In the genomic region with DNA sequence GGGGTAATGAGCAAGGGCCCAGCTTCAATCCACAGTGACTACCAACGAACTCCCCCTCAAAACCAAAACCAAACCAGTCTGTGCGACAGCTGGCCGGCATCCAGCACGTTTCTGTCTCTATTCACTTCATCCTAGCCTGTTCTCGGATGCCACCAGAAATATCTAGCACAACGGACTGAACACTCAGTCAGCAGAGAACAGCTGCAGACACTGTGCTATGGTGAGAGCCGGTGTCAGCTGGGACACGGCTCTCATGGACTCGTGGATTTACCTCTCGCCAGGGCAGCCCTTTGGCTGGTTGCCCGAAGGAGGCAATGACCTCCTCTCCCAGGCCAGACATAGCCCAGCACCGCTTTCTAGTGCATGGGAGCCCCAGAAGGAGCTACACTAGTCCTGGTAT, we compare ENCODE assay signal across 9 mouse cellular contexts.
DNase-seq lines count a peak whose midpoint lies in the region; ATAC-seq lines count a peak whose summit lies in the region.
"Had no signal": no experiment of that assay in that cellular context is flagged by ENCODE, and none has a peak within 500 bp of the region (broad histone marks: within the 10 kb centered on the region; RNA-seq: fewer than 3 reads in every experiment).

No protein-coding gene starts in this region.

- no peak overlapping the region for H3K4me3 ChIP-seq in heart, embryonic 14.5 days (ENCODE audit: control insufficient read depth in 1 of 2, insufficient read depth in 1 of 2, low read depth in 1 of 2, low read length in 2 of 2)
- no peak overlapping the region for H3K4me3 ChIP-seq in hindbrain, embryonic 11.5 days (ENCODE audit: low read depth, low read length)
- H3K4me3 ChIP-seq: neural tube, embryonic 13.5 days had no signal

- no peaks in the 10 kb centered on the region for H3K27me3 ChIP-seq in heart, embryonic 14.5 days (ENCODE audit: control insufficient read depth, insufficient read depth, low read length)
- no peaks in the 10 kb centered on the region for H3K27me3 ChIP-seq in hindbrain, embryonic 11.5 days (ENCODE audit: control insufficient read depth, insufficient read depth, low read length)
- H3K27me3 ChIP-seq: neural tube, embryonic 13.5 days had no signal

- WGBS in heart, embryonic 14.5 days, result 22% methylated on average over 12 of the region's 12 CpGs
- 87% methylated on average over 12 of the region's 12 CpGs for WGBS in hindbrain, embryonic 11.5 days

- H3K9me3 ChIP-seq in heart, embryonic 14.5 days (ENCODE audit: control insufficient read depth, low read length), result no peaks in the 10 kb centered on the region
- H3K9me3 ChIP-seq in hindbrain, embryonic 11.5 days (ENCODE audit: control insufficient read depth, low read length), result no peaks in the 10 kb centered on the region
- H3K9me3 ChIP-seq: neural tube, embryonic 13.5 days had no signal

- ATAC-seq in heart, embryonic 14.5 days (ENCODE audit: insufficient number of reproducible peaks, insufficient read depth, low FRiP score, low read depth), result no peak
- ATAC-seq in hindbrain, embryonic 11.5 days (ENCODE audit: low FRiP score), result no peak

- H3K4me2 ChIP-seq in heart, embryonic 14.5 days (ENCODE audit: low read length), result peak overlapping the region; percentile 43
- H3K4me2 ChIP-seq in hindbrain, embryonic 11.5 days (replicated peaks; ENCODE audit: low read depth, low read length), result no peak overlapping the region
- H3K4me2 ChIP-seq: neural tube, embryonic 13.5 days had no signal

- peaks cover 30 to 38% of the 10 kb centered on the region in 2 experiments for H3K4me1 ChIP-seq in heart, embryonic 14.5 days (ENCODE audit: control insufficient read depth in 2 of 2, insufficient read depth in 2 of 2, low read length in 2 of 2)
- H3K4me1 ChIP-seq in hindbrain, embryonic 11.5 days (replicated peaks; ENCODE audit: control insufficient read depth, insufficient read depth, low read length), result no peaks in the 10 kb centered on the region; the same call in 1 of the 2 replicates

- H3K9ac ChIP-seq in heart, embryonic 14.5 days (ENCODE audit: low read length), result peak overlapping the region; percentile 44; the same call in 1 of the 2 replicates
- no peak overlapping the region for H3K9ac ChIP-seq in hindbrain, embryonic 11.5 days (ENCODE audit: low read depth, low read length)
- H3K9ac ChIP-seq: neural tube, embryonic 13.5 days had no signal

- H3K36me3 ChIP-seq in heart, embryonic 14.5 days (ENCODE audit: control insufficient read depth, insufficient read depth, low read length), result no peaks in the 10 kb centered on the region
- no peaks in the 10 kb centered on the region for H3K36me3 ChIP-seq in hindbrain, embryonic 11.5 days (ENCODE audit: control insufficient read depth, insufficient read depth, low read length)

- peak; percentile 72 for DNase-seq in adrenal gland, postnatal 10 days
- no peak for DNase-seq in adrenal gland, adult 2 months
- DNase-seq in MN1 (ENCODE audit: low spot score) (peak; percentile 60), adipocyte (ENCODE audit: low spot score) (no peak)
- DNase-seq in layer of hippocampus, postnatal 10 days (ENCODE audit: low spot score in 2 of 2), result peak; percentile 68 to 73
- peak; percentile 78 for DNase-seq in right cerebral cortex, postnatal 14 days
- DNase-seq in hindbrain, embryonic 11.5 days (ENCODE audit: low spot score), result no peak

- H3K27ac ChIP-seq in heart, embryonic 14.5 days (replicated peaks in 1 of 2; ENCODE audit: control insufficient read depth in 1 of 2, insufficient read depth in 1 of 2, low read depth in 2 of 2, low read length in 2 of 2), result peak overlapping the region in 1 of 2 experiments; percentile 65; a peak in 3 of 4 replicates
- H3K27ac ChIP-seq in hindbrain, embryonic 11.5 days (ENCODE audit: low read depth, low read length), result no peak overlapping the region
- H3K27ac ChIP-seq: neural tube, embryonic 13.5 days had no signal

Comparison
In these comparisons a context has a peak if more than half of its experiments do, and no peak if none do; other contexts are left out.
1. DNase-seq: peak in adrenal gland, postnatal 10 days (single experiment), MN1 (single experiment), layer of hippocampus, postnatal 10 days (2 of 2) and right cerebral cortex, postnatal 14 days (single experiment); none in adrenal gland, adult 2 months (single experiment), adipocyte (single experiment) and hindbrain, embryonic 11.5 days (single experiment).